Mouse (Mus musculus) lung, postnatal 0 days (tissue): ENCODE measurements around the gene Clcc1.
A peak's percentile ranks its signal among the peaks of the same experiment; 100 is the strongest.

ENCODE experiments used
- CTCF ChIP-seq: IDR thresholded peaks from 2 replicates; pipeline ENCODE4 v1.5.1; 2016; ENCODE audit warnings: antibody characterized with exemption, mild to moderate bottlenecking
- EP300 ChIP-seq: IDR thresholded peaks from 2 replicates; pipeline ENCODE4 v1.6.1; 2016; ENCODE audit warnings: antibody characterized with exemption, mild to moderate bottlenecking, control low read depth

- TF ChIP-seq CTCF (peak; percentile 46), EP300 (no peak)
Measured at GRCm38 (mm10) chr3:108660941-108661340, 7.2 kb downstream of the Clcc1 start.
